Mouse (Mus musculus) lung, postnatal 25 days (tissue): ENCODE results near the gene Slc16a13.

ENCODE experiments used
- DNase-seq: peaks from one replicate; pipeline ENCODE4 v3.0.0; 2022; ENCODE audit warnings: low spot score

Gene Slc16a13

GRCm38 (mm10) chr11:70211972-70212371, 8.9 kb downstream of the Slc16a13 start:
- no peak for DNase-seq

GRCm38 (mm10) chr11:70210681-70211080, 10.2 kb downstream of the Slc16a13 start:
- DNase-seq = no peak

- DNase-seq = no peak
These were observed 12.0 kb downstream of the Slc16a13 start for GRCm38 (mm10) chr11:70208778-70209388.

GRCm38 (mm10) chr11:70207283-70207682, 13.6 kb downstream of the Slc16a13 start:
- no peak for DNase-seq

GRCm38 (mm10) chr11:70206801-70207200, 14.1 kb downstream of the Slc16a13 start:
- DNase-seq = no peak

GRCm38 (mm10) chr11:70201691-70202090, 19.2 kb downstream of the Slc16a13 start:
- peak; percentile 89 for DNase-seq

GRCm38 (mm10) chr11:70200036-70200608, 20.7 kb downstream of the Slc16a13 start:
- peak; percentile 64 for DNase-seq

GRCm38 (mm10) chr11:70199107-70199506, 21.8 kb downstream of the Slc16a13 start:
- DNase-seq = no peak

- peak; percentile 62 for DNase-seq
These were observed 22.5 kb downstream of the Slc16a13 start for GRCm38 (mm10) chr11:70198332-70198731.

GRCm38 (mm10) chr11:70193354-70194285, 27.2 kb downstream of the Slc16a13 start:
- peak; percentile 71 for DNase-seq

GRCm38 (mm10) chr11:70192157-70192556, 28.7 kb downstream of the Slc16a13 start:
- no peak for DNase-seq

- no peak for DNase-seq
These were observed 29.7 kb downstream of the Slc16a13 start for GRCm38 (mm10) chr11:70191188-70191587.

- no peak for DNase-seq
These were observed 31.3 kb downstream of the Slc16a13 start for GRCm38 (mm10) chr11:70189319-70190134.

GRCm38 (mm10) chr11:70185120-70185519, 35.7 kb downstream of the Slc16a13 start:
- DNase-seq = no peak

GRCm38 (mm10) chr11:70180496-70180895, 40.4 kb downstream of the Slc16a13 start:
- DNase-seq = no peak

- DNase-seq = no peak
These were observed 41.5 kb downstream of the Slc16a13 start for GRCm38 (mm10) chr11:70179401-70179800.

GRCm38 (mm10) chr11:70178756-70179155, 42.1 kb downstream of the Slc16a13 start:
- no peak for DNase-seq

GRCm38 (mm10) chr11:70178311-70178710, 42.6 kb downstream of the Slc16a13 start:
- DNase-seq = no peak

- no peak for DNase-seq
These were observed 43.2 kb downstream of the Slc16a13 start for GRCm38 (mm10) chr11:70177647-70178046.

GRCm38 (mm10) chr11:70174491-70174890, 46.4 kb downstream of the Slc16a13 start:
- no peak for DNase-seq

GRCm38 (mm10) chr11:70172298-70172697, 48.6 kb downstream of the Slc16a13 start:
- no peak for DNase-seq

GRCm38 (mm10) chr11:70171847-70172246, 49.0 kb downstream of the Slc16a13 start:
- DNase-seq = peak; percentile 61
